Mouse (Mus musculus): ENCODE data around the gene Coro2a.
"Not testable (repeated sequence)": the region's sequence is repeated elsewhere in the genome, so short reads cannot be mapped to it uniquely, and the experiment has no call there.

Gene Coro2a

GRCm38 (mm10) chr4:46584084-46584483 is 17.9 kb downstream of the Coro2a start:
- DNase-seq = not testable (repeated sequence)

GRCm38 (mm10) chr4:46582024-46582423 is 20.0 kb downstream of the Coro2a start:
- not testable (repeated sequence) for DNase-seq

- DNase-seq = not testable (repeated sequence)
Measured at GRCm38 (mm10) chr4:46581577-46581976, 20.4 kb downstream of the Coro2a start.

GRCm38 (mm10) chr4:46580799-46581243 is 21.2 kb downstream of the Coro2a start:
- not testable (repeated sequence) for DNase-seq

GRCm38 (mm10) chr4:46578796-46579346 is 23.1 kb downstream of the Coro2a start:
- DNase-seq = not testable (repeated sequence)

- DNase-seq = no peak
Measured at GRCm38 (mm10) chr4:46578228-46578627, 23.8 kb downstream of the Coro2a start.

GRCm38 (mm10) chr4:46575509-46576284 is 26.3 kb downstream of the Coro2a start:
- not testable (repeated sequence) for DNase-seq

GRCm38 (mm10) chr4:46574841-46575240 is 27.2 kb downstream of the Coro2a start:
- DNase-seq = no peak

GRCm38 (mm10) chr4:46574024-46574753 is 27.8 kb downstream of the Coro2a start:
- DNase-seq = peak in 1 of 2 experiments; percentile 60

GRCm38 (mm10) chr4:46572616-46573015 is 29.4 kb downstream of the Coro2a start:
- DNase-seq = no peak

GRCm38 (mm10) chr4:46571744-46572143 is 30.3 kb downstream of the Coro2a start:
- no peak for DNase-seq

- peak; percentile 62 to 76 for DNase-seq
Measured at GRCm38 (mm10) chr4:46569671-46570070, 32.3 kb downstream of the Coro2a start.

GRCm38 (mm10) chr4:46568169-46568568 is 33.8 kb downstream of the Coro2a start:
- no peak for DNase-seq

GRCm38 (mm10) chr4:46566931-46567671 is 34.9 kb downstream of the Coro2a start:
- no peak for DNase-seq

- DNase-seq = no peak
Measured at GRCm38 (mm10) chr4:46565393-46565955, 36.5 kb downstream of the Coro2a start.

GRCm38 (mm10) chr4:46564247-46564646 is 37.8 kb downstream of the Coro2a start:
- DNase-seq = no peak

- DNase-seq = no peak
Measured at GRCm38 (mm10) chr4:46563847-46564246, 38.2 kb downstream of the Coro2a start.

- no peak for DNase-seq
Measured at GRCm38 (mm10) chr4:46562841-46563240, 39.2 kb downstream of the Coro2a start.

- DNase-seq = no peak
Measured at GRCm38 (mm10) chr4:46562037-46562436, 40.0 kb downstream of the Coro2a start.

GRCm38 (mm10) chr4:46560069-46560705 is 41.8 kb downstream of the Coro2a start:
- no peak for DNase-seq

- DNase-seq = no peak
Measured at GRCm38 (mm10) chr4:46558672-46559667, 43.0 kb downstream of the Coro2a start.
